Mouse (Mus musculus) retina, postnatal 7 days (tissue): ENCODE measurements around the gene Dstn.

Source experiments
- DNase-seq: peaks from one replicate; pipeline ENCODE4 v3.0.0-alpha.2; 2012; ENCODE audit warnings: low read depth, low spot score

Dstn gene

GRCm38 (mm10) chr2:143914760-143915599 is at the start of gene Dstn:
Dstn (plus strand) TSS chr2:143915320.
- peak; percentile 91 for DNase-seq

- DNase-seq = peak; percentile 69
These were observed 47.8 kb upstream of the Dstn start for GRCm38 (mm10) chr2:143867326-143867725.

DNA sequence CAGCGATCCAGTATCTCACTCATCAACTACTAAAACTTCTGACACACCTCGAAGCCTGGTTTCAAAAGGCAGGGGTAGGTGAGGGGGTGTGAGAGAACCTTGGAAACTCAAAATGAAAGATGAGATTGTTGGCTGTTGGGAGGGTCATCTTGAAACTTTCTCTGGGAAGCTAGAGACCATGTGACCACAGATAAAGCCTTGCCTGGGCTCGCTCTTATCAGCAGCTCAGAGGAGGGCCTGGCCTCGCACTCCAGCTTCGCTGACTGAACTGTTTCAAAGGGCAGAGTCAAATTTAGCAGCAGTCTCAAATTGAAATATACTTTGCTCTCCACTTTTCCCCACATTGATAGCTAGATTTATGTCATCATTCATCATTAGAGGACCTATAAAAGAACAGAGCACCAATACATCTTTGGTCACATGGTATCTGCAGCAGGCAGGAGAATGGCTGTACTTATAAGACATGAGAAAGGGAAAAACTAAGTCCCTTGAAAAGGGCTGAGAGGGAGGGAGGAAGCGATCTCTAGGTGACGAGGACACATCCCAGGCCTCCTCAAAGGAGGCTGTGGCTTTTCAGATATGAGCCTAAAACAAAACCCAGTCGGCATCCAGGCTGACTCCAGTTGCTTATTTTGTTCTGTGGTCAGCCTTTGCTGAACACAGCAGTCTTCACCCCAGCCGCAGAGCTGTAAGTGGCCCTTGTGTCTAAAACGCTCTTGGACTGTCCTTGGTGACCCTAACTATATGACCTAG is 44.0 kb upstream of the Dstn start:
- DNase-seq = no peak

DNA sequence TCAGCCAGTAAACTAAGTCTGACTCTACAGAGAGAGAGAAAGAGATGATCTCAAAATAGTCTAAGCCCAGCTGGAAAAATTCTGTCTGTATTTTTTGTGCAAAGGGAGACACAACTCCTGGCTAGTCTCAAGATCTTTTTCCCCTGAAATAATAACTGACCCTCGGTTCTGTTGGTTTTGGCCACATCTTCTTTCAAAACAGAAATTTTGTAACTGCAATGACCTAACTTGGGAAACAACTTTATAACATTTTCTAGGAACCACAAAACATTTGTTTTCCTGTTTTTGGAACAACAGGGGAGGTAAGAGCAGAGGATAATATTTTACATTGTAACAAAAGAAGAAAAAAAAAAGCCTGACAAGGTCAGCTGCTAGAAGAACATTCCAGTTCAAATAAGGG is 39.1 kb upstream of the Dstn start:
- DNase-seq = no peak

GRCm38 (mm10) chr2:143876929-143877632 is 38.0 kb upstream of the Dstn start:
- no peak for DNase-seq

DNA sequence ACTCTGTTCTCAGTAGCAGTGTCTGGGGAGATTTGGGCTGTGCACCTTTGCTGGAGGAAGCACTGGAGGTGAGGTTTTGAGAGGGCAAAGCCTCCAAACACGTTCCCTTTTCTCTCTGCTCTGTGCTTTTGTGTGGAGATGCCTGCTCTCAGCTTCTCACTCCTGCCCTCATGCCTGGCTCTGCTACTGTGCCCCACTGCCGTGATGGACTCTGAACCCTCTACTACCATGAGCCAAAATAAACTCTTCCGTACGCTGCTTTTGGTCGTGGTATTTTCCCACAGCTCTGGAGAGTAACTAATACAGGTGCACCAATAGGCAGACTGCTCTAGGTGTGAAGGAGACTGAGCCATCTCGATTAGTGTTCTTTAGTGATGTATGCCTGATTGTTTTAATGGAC is 35.8 kb upstream of the Dstn start:
- DNase-seq = no peak

DNA sequence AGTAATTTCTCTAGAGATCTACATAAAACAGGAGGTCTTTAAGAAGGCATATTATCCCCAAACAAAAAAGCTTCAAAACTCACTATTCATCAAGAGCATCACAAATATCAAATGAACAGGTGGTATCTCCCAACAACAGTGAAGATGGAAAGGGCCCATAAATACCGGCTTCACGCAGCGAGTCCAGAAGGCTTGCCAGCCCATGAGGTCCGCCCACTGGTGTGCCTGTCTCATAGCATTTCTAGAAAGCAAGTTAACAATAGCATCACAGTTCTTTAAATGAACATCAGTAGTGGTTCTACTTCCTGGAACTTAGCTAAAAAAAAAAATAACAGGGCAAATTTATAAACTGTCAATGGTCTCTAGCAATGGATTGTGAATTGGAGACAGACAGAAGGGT is 33.1 kb upstream of the Dstn start:
- DNase-seq = no peak

DNA sequence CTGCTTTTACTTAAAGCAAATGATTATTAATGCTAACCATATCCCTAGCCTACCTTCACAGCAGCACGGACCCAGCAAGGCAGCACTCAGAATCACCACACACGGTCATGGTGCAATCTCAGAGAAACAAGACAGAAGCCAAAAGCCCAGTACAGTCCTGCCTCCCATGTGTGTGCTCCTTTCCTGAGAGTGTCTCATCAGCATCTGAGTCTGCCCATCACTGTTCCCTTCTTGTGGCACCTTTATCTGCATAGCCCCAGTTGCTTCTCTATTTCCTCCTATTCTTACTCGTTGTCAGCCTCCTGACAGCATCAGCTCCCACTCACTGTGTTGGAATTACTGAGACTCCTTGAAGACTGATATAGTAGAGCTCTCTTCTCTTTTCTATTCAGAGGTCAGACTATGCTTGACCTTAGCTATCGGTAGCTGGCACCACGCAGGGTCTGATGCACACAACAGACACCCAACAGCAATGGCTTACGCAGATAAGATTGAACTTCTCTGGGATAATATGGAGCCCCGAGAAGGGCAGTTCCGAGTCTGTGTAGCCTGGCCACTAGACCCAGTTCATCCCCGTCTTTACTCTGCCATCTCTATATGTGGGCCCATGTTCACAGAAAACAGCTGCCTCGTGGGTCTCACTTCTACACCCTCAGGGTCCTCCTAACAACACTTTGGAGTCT is 32.4 kb upstream of the Dstn start:
- DNase-seq = no peak

- DNase-seq = no peak
These were observed 25.8 kb upstream of the Dstn start for GRCm38 (mm10) chr2:143889131-143889859.

- no peak for DNase-seq
These were observed 25.2 kb upstream of the Dstn start for GRCm38 (mm10) chr2:143889860-143890433.

DNA sequence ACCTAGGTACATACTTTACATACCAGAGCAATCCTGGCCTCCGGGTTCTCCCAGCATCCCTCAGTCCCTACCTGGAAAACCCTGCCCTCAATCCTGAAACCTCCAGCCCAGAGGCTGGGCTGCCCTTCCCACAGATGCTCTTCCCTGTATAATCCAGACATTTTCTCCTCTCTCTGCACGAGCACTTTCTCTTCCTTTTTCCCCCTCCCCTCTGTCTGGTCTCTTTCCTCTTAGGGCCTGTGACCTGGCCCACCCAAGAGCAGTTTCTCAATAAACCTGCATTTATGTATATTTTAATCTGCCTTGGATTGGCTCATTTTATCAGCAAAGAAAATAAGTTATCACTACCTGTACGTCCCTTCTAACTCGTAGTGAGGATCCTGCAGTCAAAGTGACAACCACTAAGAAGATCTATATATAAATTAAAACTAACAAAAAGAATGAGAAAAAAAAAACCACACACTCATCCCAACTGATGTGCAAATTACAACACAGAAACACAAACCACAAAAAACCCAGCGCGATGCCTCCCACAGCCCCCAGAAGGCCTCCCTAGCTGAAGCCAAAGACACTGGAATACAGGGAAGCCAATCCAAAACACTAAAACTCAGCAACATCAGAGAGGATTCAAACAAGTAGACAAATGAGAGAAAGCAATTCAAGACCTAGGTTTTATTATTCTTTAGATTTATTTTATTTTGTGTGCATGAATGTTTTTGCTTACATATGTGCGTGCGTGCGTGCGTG is 23.6 kb upstream of the Dstn start:
- no peak for DNase-seq

DNA sequence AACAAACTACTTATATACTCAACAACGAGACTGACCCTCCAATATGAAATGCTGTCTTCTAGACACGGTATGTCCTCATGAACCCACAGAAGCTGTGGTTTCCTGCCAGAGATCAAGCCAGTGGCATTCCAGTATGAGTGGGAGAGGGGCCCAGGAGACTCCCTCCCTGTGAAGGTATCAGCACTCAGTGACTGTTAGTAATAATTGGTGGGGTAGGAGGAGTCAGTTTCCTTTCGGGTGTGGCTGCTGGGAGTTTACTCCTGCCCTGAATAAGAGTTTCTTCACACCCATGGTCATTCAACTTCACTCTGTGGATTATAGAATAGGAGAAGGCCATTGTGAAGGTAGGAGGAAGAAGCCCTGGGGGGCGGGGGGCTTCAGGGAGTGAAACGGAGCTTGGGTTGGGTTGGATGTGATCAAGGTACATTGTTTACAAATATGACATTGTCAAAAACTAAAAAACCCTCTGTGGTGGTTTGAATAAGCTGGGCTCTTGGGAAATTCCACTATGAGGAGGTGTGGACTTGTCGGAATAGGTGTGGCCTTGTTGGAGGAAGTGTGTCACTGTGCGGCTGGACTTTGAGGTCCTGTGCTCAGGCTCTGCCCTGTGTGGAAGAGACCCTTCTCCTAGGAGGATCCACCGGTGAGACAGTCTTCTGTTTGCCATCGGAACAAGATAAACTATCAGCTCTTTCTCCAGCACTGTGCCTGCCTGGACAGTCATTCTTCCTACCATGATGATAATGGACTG is 15.5 kb upstream of the Dstn start:
- no peak for DNase-seq

- no peak for DNase-seq
These were observed 14.2 kb upstream of the Dstn start for GRCm38 (mm10) chr2:143900821-143901351.

DNA sequence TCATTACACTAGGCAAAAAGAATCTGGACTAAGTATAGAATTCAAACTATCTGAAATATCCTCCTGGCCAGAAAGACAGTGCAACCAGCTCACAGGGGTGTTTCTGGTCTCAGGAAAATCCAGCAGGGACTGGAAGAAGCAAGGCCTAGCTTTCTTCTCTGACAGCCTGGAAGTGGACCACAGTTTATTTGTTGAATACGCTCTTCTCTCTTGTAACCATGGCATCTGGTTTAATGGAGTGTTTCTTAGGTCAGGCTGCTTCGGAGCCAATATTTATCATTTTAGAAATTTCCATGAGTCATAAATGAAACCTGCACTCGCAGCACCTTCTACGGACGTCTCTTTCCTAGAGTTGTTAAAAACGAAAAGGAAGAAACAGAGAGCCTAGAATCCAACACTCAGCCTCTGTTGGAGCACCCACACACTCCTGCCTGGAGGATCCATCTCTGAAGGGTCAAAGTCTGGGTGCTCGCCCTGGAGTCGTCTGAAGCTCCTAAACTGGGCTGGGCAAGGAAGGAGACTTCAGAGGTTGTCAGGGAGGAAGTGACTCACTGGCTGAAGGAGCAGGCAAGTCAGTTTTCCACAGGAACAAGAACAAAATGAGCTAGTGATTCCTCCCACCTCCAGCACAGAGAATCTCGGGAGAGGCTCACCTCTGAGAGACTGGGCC is 11.6 kb upstream of the Dstn start:
- DNase-seq = no peak

DNA sequence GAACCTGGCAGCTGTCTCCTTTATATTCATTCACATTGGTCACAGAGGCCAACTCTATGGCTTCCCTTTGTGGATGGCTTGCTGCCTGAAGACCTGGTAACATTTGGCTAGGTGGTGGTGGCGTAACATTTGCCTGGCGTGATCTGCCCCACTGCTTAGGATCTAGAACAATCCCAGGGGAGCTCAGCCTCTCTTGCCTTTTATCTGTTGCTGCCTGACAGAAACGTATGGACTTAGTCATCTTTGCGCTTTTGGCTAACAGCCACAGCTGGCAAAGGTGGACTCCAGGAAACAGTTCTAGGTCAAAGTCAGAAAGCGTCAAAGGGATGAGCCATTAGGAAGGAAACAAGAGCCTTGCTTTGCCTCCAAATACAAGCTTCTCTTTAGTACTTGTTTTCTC is 10.2 kb upstream of the Dstn start:
- DNase-seq = no peak

GRCm38 (mm10) chr2:143909230-143909629 is 5.9 kb upstream of the Dstn start:
- DNase-seq = no peak

DNA sequence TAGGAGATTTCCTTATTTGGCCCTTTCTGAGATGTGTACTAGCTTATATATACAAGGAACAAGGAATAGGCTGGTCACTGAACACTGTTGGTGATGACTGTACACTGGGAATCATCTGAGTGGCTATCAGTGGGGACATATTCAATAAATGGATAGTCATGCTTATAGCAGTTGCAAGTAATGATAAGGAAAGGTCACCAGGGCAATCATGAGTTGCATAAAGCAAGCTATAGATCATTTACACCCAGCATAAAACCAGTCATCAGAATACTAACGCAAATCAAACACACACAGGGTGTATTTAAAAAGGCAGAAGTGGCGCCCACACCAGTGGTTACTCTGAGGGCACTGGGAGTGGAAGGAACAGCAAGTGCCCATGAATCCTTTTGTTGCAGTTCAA is 2.9 kb upstream of the Dstn start:
- DNase-seq = no peak

DNA sequence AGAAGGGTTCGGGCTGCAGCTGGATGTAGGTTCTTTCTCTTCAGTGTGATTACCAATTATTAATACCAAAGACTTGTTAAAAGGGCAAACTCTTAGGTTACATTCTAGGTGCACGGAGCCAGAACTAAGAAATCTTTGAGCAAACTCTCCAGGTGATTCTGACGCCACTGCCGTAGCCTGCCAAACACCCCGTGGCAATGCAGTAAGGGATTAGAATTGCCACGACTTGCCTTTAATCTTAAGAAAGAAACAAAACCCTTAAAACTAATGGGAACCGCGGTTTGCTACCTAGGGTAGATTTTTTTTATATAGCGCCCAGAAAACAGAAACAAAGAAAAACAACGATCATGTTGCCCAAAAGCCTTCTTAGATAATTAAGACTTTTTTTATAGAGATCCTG is 899 bp upstream of the Dstn start:
- no peak for DNase-seq
